Mouse (Mus musculus) megakaryocyte, embryonic 14.5 days (primary cell): ENCODE data around the gene Gmfb. TPM values are rescaled to one million over a fixed set of nuclear protein-coding genes. Genes with fewer than 3 reads are reported as not detected.

ENCODE experiments used
- H3K27me3 ChIP-seq: replicated peaks from 2 replicates; pipeline ENCODE3; 2012; ENCODE audit warnings: inconsistent platforms
- H3K36me3 ChIP-seq: replicated peaks from 2 replicates; pipeline ENCODE3; 2012; ENCODE audit warnings: low read length, inconsistent platforms, mixed read lengths
- H3K4me1 ChIP-seq: 2 replicates; pipeline ENCODE4 v1.6.1; 2012; ENCODE audit warnings: inconsistent platforms
- H3K4me3 ChIP-seq: replicated peaks from 2 replicates; pipeline ENCODE3; 2012; ENCODE audit warnings: moderate library complexity, mild to moderate bottlenecking, inconsistent platforms
- H3K9me3 ChIP-seq: 2 replicates; pipeline ENCODE4 v1.6.1; 2012; ENCODE audit warnings: inconsistent platforms
- FLI1 ChIP-seq: IDR thresholded peaks from 2 replicates; pipeline ENCODE4 v1.6.1; 2012; ENCODE audit warnings: low read length, inconsistent platforms, mixed read lengths
- GATA1 ChIP-seq: IDR thresholded peaks from 3 replicates; pipeline ENCODE4 v1.6.1; 2012; ENCODE audit warnings: mixed read lengths, low read length, inconsistent platforms, borderline replicate concordance
- polyA plus RNA-seq: library from polyadenylated mRNA; stranded (reverse); fragments of >175 nt; gene quantifications from 2 replicates; pipeline ENCODE4 v1.2.3, GENCODE M21; 2012; ENCODE audit warnings: low replicate concordance; ENCODE audit not compliant: insufficient read depth

The Gmfb gene
- polyA plus RNA-seq, 1 experiment = 0.55 TPM

DNA sequence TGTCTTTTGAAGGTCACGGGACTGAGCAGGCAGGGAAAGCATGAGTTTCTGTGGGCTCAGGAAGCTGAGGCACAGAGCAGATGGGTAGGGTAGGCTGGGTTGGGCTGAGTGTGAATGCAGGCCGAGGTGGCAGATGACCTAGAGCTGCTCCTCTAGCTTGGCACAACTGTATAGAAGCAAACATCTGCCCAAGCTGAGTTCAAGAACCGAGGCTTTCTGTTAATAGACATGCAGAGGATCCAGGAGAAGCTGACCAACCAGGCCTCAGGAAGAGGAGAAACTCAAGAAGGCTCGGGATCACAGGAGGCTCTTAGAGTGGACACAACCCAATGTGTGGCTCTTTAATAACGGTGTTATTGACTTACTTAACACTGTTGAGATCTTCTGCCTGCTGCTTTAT is 15.9 kb downstream of the Gmfb start:
- Histone ChIP-seq H3K4me3 (no peak overlapping the region), H3K4me1 (peaks cover 28% of the 10 kb centered on the region), H3K27me3 (no peaks in the 10 kb centered on the region), H3K9me3 (no peaks in the 10 kb centered on the region), H3K36me3 (peaks cover 65% of the 10 kb centered on the region)
- no peak for TF ChIP-seq FLI1
- no peak for TF ChIP-seq GATA1

GRCm38 (mm10) chr14:46803791-46804190 is 18.3 kb downstream of the Gmfb start:
- Histone ChIP-seq H3K27me3 (no peaks in the 10 kb centered on the region), H3K9me3 (no peaks in the 10 kb centered on the region), H3K36me3 (peaks cover 51% of the 10 kb centered on the region), H3K4me1 (peaks cover 29% of the 10 kb centered on the region), H3K4me3 (no peak overlapping the region)
- TF ChIP-seq FLI1 (no peak), GATA1 (no peak)

- Histone ChIP-seq H3K36me3 (peaks cover 46% of the 10 kb centered on the region), H3K9me3 (no peaks in the 10 kb centered on the region), H3K27me3 (no peaks in the 10 kb centered on the region), H3K4me1 (peaks cover 27% of the 10 kb centered on the region), H3K4me3 (no peak overlapping the region)
- TF ChIP-seq GATA1 (no peak), FLI1 (no peak)
Observed at GRCm38 (mm10) chr14:46803259-46803658, 18.8 kb downstream of the Gmfb start.

DNA sequence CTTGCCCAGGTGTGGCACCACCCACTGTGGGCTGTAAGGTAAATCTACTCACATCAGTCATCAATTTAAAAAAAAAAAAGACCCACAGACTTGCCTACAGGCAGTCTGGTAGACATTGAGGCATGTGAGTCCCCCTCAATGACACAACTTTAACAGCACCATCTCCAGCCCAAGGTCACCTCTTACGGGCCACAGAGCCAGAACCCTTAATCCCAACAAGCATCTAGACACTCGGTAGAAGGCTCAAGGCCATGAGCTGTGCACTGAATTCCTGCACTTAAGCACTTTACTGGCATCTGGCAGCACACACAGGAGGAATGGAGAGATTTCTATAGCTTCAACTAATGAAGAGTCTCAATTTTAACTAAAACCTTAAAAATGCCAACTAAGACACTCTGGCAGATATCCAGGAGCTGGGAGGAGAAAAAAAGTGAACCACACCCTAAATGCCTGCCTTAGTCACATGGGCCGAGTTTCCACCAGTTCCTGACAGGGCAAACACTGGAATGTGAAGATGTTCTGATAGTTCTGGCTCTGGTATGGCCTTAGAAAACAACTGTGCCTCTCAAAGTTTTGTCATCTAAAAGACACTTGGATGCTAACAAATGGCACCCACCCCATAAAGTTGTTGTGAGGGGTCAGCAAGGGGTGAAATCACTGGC is 21.2 kb downstream of the Gmfb start:
- no peaks in the 10 kb centered on the region for H3K27me3 ChIP-seq
- TF ChIP-seq GATA1 (no peak), FLI1 (no peak)
- no peaks in the 10 kb centered on the region for H3K9me3 ChIP-seq
- H3K4me1 ChIP-seq = peaks cover 20% of the 10 kb centered on the region
- H3K4me3 ChIP-seq = no peak overlapping the region
- H3K36me3 ChIP-seq = peaks cover 30% of the 10 kb centered on the region

DNA sequence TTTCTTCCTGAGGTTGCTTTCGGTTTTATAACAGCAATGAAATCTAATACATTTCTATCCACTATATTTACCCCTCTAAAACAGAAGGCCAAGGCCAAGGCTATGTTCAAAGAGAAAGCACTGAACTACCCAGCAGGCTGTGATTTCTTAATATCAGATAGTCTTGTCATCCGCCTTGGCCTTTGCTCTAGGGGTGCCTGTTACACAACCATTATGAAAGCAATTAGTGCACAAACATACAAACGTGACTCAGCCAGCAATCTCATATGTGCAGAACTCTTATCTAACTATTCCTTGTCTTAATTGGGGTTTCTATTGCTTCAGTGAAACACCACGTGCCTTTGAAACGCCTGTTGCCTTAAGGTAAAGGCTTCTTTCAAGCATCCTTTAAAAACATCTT is 27.9 kb downstream of the Gmfb start:
- H3K4me1 ChIP-seq = peaks cover 17% of the 10 kb centered on the region
- TF ChIP-seq GATA1 (no peak), FLI1 (no peak)
- H3K36me3 ChIP-seq = peaks cover 16% of the 10 kb centered on the region
- no peak overlapping the region for H3K4me3 ChIP-seq
- H3K27me3 ChIP-seq = no peaks in the 10 kb centered on the region
- peaks cover 16% of the 10 kb centered on the region for H3K9me3 ChIP-seq

GRCm38 (mm10) chr14:46790723-46791122 is 31.3 kb downstream of the Gmfb start:
- H3K4me3 ChIP-seq = no peak overlapping the region
- peaks cover 14% of the 10 kb centered on the region for H3K36me3 ChIP-seq
- peaks cover 36% of the 10 kb centered on the region for H3K4me1 ChIP-seq
- no peaks in the 10 kb centered on the region for H3K27me3 ChIP-seq
- TF ChIP-seq GATA1 (no peak), FLI1 (no peak)
- H3K9me3 ChIP-seq = peaks cover 16% of the 10 kb centered on the region

GRCm38 (mm10) chr14:46790303-46790702 is 31.7 kb downstream of the Gmfb start:
- no peaks in the 10 kb centered on the region for H3K27me3 ChIP-seq
- peaks cover 16% of the 10 kb centered on the region for H3K9me3 ChIP-seq
- peaks cover 36% of the 10 kb centered on the region for H3K4me1 ChIP-seq
- TF ChIP-seq GATA1 (no peak), FLI1 (no peak)
- H3K4me3 ChIP-seq = no peak overlapping the region
- H3K36me3 ChIP-seq = peaks cover 14% of the 10 kb centered on the region

- Histone ChIP-seq H3K4me3 (peak overlapping the region; percentile 96), H3K9me3 (peaks cover 10% of the 10 kb centered on the region), H3K4me1 (peaks cover 45% of the 10 kb centered on the region), H3K27me3 (no peaks in the 10 kb centered on the region), H3K36me3 (peaks cover 20% of the 10 kb centered on the region)
- TF ChIP-seq FLI1 (no peak), GATA1 (no peak)
Observed at GRCm38 (mm10) chr14:46788505-46788901, 33.5 kb downstream of the Gmfb start.

- no peak for TF ChIP-seq GATA1
- TF ChIP-seq FLI1 = no peak
- no peaks in the 10 kb centered on the region for H3K27me3 ChIP-seq
- H3K4me3 ChIP-seq = peak within 1 kb of the TSS; percentile 96
- peaks cover 21% of the 10 kb centered on the region for H3K36me3 ChIP-seq
- peaks cover 5% of the 10 kb centered on the region for H3K9me3 ChIP-seq
- H3K4me1 ChIP-seq = peaks cover 45% of the 10 kb centered on the region
Observed at GRCm38 (mm10) chr14:46787787-46788504, 34.1 kb downstream of the Gmfb start, which contains the start of gene Cnih1. TSS of gene Cnih1 (minus strand) at chr14:46788411.

DNA sequence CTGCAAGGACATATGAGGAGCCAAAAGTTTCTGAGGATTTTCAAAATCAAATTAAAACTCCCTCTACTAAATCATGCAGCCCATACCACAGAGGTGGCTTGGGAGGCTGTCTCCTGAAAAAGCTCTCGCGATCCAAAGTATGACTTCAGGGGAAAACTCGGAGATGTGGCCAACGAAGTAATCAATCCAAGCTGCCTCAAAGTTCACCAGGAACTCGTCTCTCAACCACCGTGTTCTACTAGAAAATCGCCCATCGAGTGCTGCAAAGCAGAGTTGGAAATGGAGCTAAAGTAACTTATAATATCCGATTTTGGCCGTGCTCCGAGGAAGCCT is 34.6 kb downstream of the Gmfb start:
- H3K27me3 ChIP-seq = no peaks in the 10 kb centered on the region

More for the DNA sequence above, 34.6 kb downstream of the Gmfb start:
- H3K4me3 ChIP-seq = peak overlapping the region; percentile 96
- peaks cover 26% of the 10 kb centered on the region for H3K36me3 ChIP-seq
- H3K4me1 ChIP-seq = peaks cover 45% of the 10 kb centered on the region
- no peaks in the 10 kb centered on the region for H3K9me3 ChIP-seq
- TF ChIP-seq GATA1 (no peak), FLI1 (no peak)
